Mouse (Mus musculus): ENCODE data around the gene Col8a2.

Col8a2 gene

GRCm38 (mm10) chr4:126301584-126302309 lies 15.2 kb downstream of the Col8a2 start:
- peak; percentile 22 for DNase-seq (ENCODE audit: low read depth)

- DNase-seq (ENCODE audit: low read depth), result peak; percentile 35
These were observed 17.3 kb downstream of the Col8a2 start for GRCm38 (mm10) chr4:126303877-126304276.

- DNase-seq (ENCODE audit: low read depth), result no peak
These were observed 18.8 kb downstream of the Col8a2 start for GRCm38 (mm10) chr4:126305428-126305827.

- no peak for DNase-seq (ENCODE audit: low read depth)
These were observed 19.5 kb downstream of the Col8a2 start for GRCm38 (mm10) chr4:126306058-126306457.

- DNase-seq (ENCODE audit: low read depth), result no peak
These were observed 20.2 kb downstream of the Col8a2 start for GRCm38 (mm10) chr4:126306827-126307226.

- DNase-seq (ENCODE audit: low read depth), result no peak
These were observed 22.8 kb downstream of the Col8a2 start for GRCm38 (mm10) chr4:126309211-126309921.

- DNase-seq (ENCODE audit: low read depth), result peak; percentile 85
These were observed 23.3 kb downstream of the Col8a2 start for GRCm38 (mm10) chr4:126309922-126310309.

- no peak for DNase-seq (ENCODE audit: low read depth)
These were observed 23.8 kb downstream of the Col8a2 start for GRCm38 (mm10) chr4:126310344-126310743.

- DNase-seq (ENCODE audit: low read depth), result no peak
These were observed 25.1 kb downstream of the Col8a2 start for GRCm38 (mm10) chr4:126311566-126312200.

GRCm38 (mm10) chr4:126313202-126313601 lies 26.6 kb downstream of the Col8a2 start:
- no peak for DNase-seq (ENCODE audit: low read depth)

- DNase-seq (ENCODE audit: low read depth), result no peak
These were observed 27.8 kb downstream of the Col8a2 start for GRCm38 (mm10) chr4:126314393-126314792.

- no peak for DNase-seq (ENCODE audit: low read depth)
These were observed 29.3 kb downstream of the Col8a2 start for GRCm38 (mm10) chr4:126315931-126316330.

GRCm38 (mm10) chr4:126316443-126317040 lies 29.9 kb downstream of the Col8a2 start:
- DNase-seq (ENCODE audit: low read depth), result no peak

GRCm38 (mm10) chr4:126319806-126320205 lies 33.2 kb downstream of the Col8a2 start:
- DNase-seq (ENCODE audit: low read depth), result no peak

GRCm38 (mm10) chr4:126321111-126321853 lies 34.7 kb downstream of the Col8a2 start, which contains the start of gene Adprhl2:
Gene Adprhl2, minus strand, starts transcription at chr4:126321703.
- peak; percentile 99 for DNase-seq (ENCODE audit: low read depth)

- peak; percentile 23 for DNase-seq (ENCODE audit: low read depth)
These were observed 35.4 kb downstream of the Col8a2 start for GRCm38 (mm10) chr4:126321854-126322511.

GRCm38 (mm10) chr4:126322646-126323045 lies 36.1 kb downstream of the Col8a2 start:
- no peak for DNase-seq (ENCODE audit: low read depth)

- no peak for DNase-seq (ENCODE audit: low read depth)
These were observed 38.3 kb downstream of the Col8a2 start for GRCm38 (mm10) chr4:126324861-126325260.

GRCm38 (mm10) chr4:126325281-126325861 lies 38.8 kb downstream of the Col8a2 start, which contains the start of gene Tekt2:
Gene Tekt2, minus strand, starts transcription at chr4:126325688.
- DNase-seq (ENCODE audit: low read depth), result no peak

- DNase-seq (ENCODE audit: low read depth), result no peak
These were observed 39.4 kb downstream of the Col8a2 start for GRCm38 (mm10) chr4:126326036-126326435.

GRCm38 (mm10) chr4:126330295-126330694 lies 43.7 kb downstream of the Col8a2 start:
- no peak for DNase-seq (ENCODE audit: low read depth)
